Mouse (Mus musculus): ENCODE results near the gene Rrp1b. TPM values are rescaled to one million over a fixed set of nuclear protein-coding genes. Genes with fewer than 3 reads are reported as not detected.

Gene Rrp1b
- polyA plus RNA-seq, 2 experiments: 9.1 to 17.7 TPM

DNA sequence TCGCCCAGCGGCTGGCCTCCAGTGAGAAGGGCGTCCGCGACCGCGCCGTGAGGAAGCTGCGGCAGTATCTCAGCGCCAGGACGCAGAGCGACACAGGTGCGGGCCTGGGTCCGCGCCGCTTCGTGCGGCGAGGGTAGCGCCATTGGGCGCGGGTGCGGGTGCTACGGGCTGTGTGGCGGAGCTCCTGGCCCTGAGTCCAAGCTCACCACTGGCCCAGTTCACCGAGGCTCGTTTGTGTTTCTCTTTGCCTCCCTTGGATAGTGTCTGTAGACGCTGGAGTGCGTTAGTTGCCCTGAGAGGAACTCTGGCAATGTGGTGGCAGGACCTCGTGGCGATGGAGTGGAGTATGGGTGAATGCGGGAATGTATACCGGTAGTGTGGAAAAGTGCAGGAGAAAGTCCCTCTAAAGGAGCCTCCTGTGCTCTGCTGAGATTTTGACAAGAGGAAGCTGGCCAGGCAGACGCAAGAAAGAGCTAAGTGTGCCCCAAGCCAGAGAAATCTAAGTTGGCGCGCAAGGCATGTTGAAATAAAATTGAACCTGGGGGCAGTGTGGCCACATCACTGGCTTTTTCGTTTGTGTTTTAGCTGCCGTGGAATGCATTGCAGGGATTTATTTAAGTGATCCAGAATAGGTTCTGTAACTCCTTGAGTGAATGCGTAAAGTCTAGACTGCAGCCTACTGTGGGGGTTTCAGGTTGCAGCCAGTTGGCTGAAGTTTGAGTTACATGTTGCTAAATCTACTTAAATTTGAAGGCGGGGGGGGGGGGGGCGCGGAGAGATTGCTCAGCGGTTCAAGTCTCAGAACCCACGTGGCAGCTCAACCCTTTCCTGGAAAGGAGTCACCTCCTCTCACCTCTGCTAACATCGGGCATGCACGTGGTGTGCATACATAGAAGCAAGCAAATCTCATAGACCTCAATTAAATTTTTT lies 874 bp downstream of the Rrp1b start:
- WGBS (ENCODE audit: insufficient replicate concordance): under 1% methylated on average over 46 of the region's 46 CpGs
- peak overlapping the region; percentile 57 for H3K9ac ChIP-seq (replicated peaks)
- no peaks in the 10 kb centered on the region for H3K27me3 ChIP-seq (ENCODE audit: control insufficient read depth, insufficient read depth, low read length)
- TF ChIP-seq CTCF (IDR thresholded peaks at IDR 0.05; ENCODE audit: low read depth) (no peak), EP300 (IDR thresholded peaks at IDR 0.05; ENCODE audit: low read depth) (no peak)
- no peak overlapping the region for H3K27ac ChIP-seq
- DNase-seq (ENCODE audit: low read depth in 3 of 3, low spot score in 3 of 3) (no peak), ATAC-seq (ENCODE audit: insufficient read depth) (peak; percentile 40)
- H3K4me3 ChIP-seq (ENCODE audit: insufficient read depth in 1 of 2, low read depth in 2 of 2, low read length in 2 of 2): peak overlapping the region; percentile 90 to 95
- no peaks in the 10 kb centered on the region; the same call in 1 of the 2 replicates for H3K36me3 ChIP-seq (replicated peaks; ENCODE audit: control insufficient read depth, insufficient read depth, low read depth)
- peak overlapping the region; percentile 83 for H3K4me2 ChIP-seq (ENCODE audit: low read depth)
- H3K9me3 ChIP-seq (ENCODE audit: control insufficient read depth, low read length): no peaks in the 10 kb centered on the region
- H3K4me1 ChIP-seq (replicated peaks; ENCODE audit: control insufficient read depth in 2 of 2, insufficient read depth in 2 of 2, low read length in 1 of 2): peaks cover 7 to 15% of the 10 kb centered on the region in 2 experiments; a peak in 3 of 4 replicates

- H3K9ac ChIP-seq (replicated peaks): no peak overlapping the region
- H3K27ac ChIP-seq: no peak overlapping the region
- TF ChIP-seq CTCF (IDR thresholded peaks at IDR 0.05; ENCODE audit: low read depth): no peak
- no peak for TF ChIP-seq EP300 (IDR thresholded peaks at IDR 0.05; ENCODE audit: low read depth)
- no peak overlapping the region for H3K4me3 ChIP-seq (ENCODE audit: insufficient read depth in 1 of 2, low read depth in 2 of 2, low read length in 2 of 2)
- H3K4me1 ChIP-seq (replicated peaks; ENCODE audit: control insufficient read depth in 2 of 2, insufficient read depth in 2 of 2, low read length in 1 of 2): peaks cover 7 to 15% of the 10 kb centered on the region in 2 experiments; a peak in 3 of 4 replicates
- no peaks in the 10 kb centered on the region for H3K27me3 ChIP-seq (ENCODE audit: control insufficient read depth, insufficient read depth, low read length)
- WGBS (ENCODE audit: insufficient replicate concordance): 48% methylated on average over 10 of the region's 10 CpGs
- no peaks in the 10 kb centered on the region; the same call in 1 of the 2 replicates for H3K36me3 ChIP-seq (replicated peaks; ENCODE audit: control insufficient read depth, insufficient read depth, low read depth)
- H3K9me3 ChIP-seq (ENCODE audit: control insufficient read depth, low read length): no peaks in the 10 kb centered on the region
- ATAC-seq (ENCODE audit: insufficient read depth) (no peak), DNase-seq (ENCODE audit: low read depth in 3 of 3, low spot score in 3 of 3) (no peak)
- no peak overlapping the region for H3K4me2 ChIP-seq (ENCODE audit: low read depth)
These were observed 4.4 kb downstream of the Rrp1b start for GRCm38 (mm10) chr17:32040263-32040662.

DNA sequence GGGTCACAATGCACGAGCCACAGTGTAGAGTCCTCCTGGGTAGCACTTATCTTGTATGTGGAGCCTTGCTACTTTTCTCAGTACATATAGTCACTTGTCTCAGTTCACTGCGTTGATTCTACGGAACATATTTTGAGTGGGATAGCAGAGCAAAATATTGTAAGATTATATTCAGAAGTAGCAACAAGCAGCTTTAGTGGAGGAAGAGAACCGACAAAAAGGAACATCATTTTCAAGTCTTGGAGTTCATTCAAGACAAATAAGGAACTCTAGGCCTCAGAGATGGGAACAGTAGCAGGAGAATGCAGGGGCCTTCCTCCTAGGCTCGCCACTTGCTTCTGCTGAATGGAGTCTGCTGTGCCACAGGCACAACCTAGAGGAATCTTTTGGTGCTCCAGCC lies 10.6 kb downstream of the Rrp1b start:
- DNase-seq (ENCODE audit: low read depth in 3 of 3, low spot score in 3 of 3) (no peak), ATAC-seq (ENCODE audit: insufficient read depth) (no peak)
- no peaks in the 10 kb centered on the region for H3K27me3 ChIP-seq (ENCODE audit: control insufficient read depth, insufficient read depth, low read length)
- no peak overlapping the region for H3K4me3 ChIP-seq (ENCODE audit: insufficient read depth in 1 of 2, low read depth in 2 of 2, low read length in 2 of 2)
- H3K4me1 ChIP-seq (replicated peaks; ENCODE audit: control insufficient read depth in 2 of 2, insufficient read depth in 2 of 2, low read length in 1 of 2): no peaks in the 10 kb centered on the region
- no peak overlapping the region for H3K27ac ChIP-seq
- no peak for TF ChIP-seq CTCF (IDR thresholded peaks at IDR 0.05; ENCODE audit: low read depth)
- no peak for TF ChIP-seq EP300 (IDR thresholded peaks at IDR 0.05; ENCODE audit: low read depth)
- H3K4me2 ChIP-seq (ENCODE audit: low read depth): no peak overlapping the region
- H3K36me3 ChIP-seq (replicated peaks; ENCODE audit: control insufficient read depth, insufficient read depth, low read depth): peaks cover 11% of the 10 kb centered on the region
- H3K9me3 ChIP-seq (ENCODE audit: control insufficient read depth, low read length): no peaks in the 10 kb centered on the region
- WGBS (ENCODE audit: insufficient replicate concordance): 73% methylated on average over 5 of the region's 5 CpGs
- H3K9ac ChIP-seq (replicated peaks): no peak overlapping the region

GRCm38 (mm10) chr17:32048351-32048750 lies 12.5 kb downstream of the Rrp1b start:
- no peak for ATAC-seq (ENCODE audit: insufficient read depth)
- Histone ChIP-seq H3K9ac (replicated peaks) (no peak overlapping the region), H3K36me3 (replicated peaks; ENCODE audit: control insufficient read depth, insufficient read depth, low read depth) (peaks cover 11% of the 10 kb centered on the region), H3K27ac (no peak overlapping the region), H3K27me3 (ENCODE audit: control insufficient read depth, insufficient read depth, low read length) (no peaks in the 10 kb centered on the region), H3K4me1 (replicated peaks; ENCODE audit: control insufficient read depth in 2 of 2, insufficient read depth in 2 of 2, low read length in 1 of 2) (no peaks in the 10 kb centered on the region), H3K4me3 (ENCODE audit: insufficient read depth in 1 of 2, low read depth in 2 of 2, low read length in 2 of 2) (no peak overlapping the region), H3K4me2 (ENCODE audit: low read depth) (no peak overlapping the region), H3K9me3 (ENCODE audit: control insufficient read depth, low read length) (no peaks in the 10 kb centered on the region)
- 74% methylated on average over 5 of the region's 5 CpGs for WGBS (ENCODE audit: insufficient replicate concordance)
- TF ChIP-seq CTCF (IDR thresholded peaks at IDR 0.05; ENCODE audit: low read depth): no peak
- no peak for TF ChIP-seq EP300 (IDR thresholded peaks at IDR 0.05; ENCODE audit: low read depth)
- no peak for DNase-seq (ENCODE audit: low read depth in 3 of 3, low spot score in 3 of 3)

DNA sequence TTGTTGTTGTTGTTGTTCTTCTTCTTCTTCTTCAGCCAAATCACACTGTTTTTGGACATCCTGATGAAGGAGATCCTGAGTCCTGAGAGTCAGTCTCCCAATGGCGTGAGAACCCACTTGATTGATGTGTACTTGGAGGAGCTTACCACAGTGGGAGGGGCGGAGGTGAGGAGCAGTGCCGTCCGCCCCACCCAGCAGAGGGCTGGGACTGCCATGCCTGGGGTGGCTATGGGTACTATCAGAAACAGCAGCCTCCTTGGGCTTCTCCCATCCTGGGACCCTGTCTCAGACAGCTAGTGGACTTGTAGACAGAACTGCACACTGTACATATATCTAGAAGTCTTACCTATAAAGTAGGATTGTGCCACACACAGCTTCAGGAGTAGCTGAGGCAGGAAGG lies 14.0 kb downstream of the Rrp1b start:
- ATAC-seq (ENCODE audit: insufficient read depth) (no peak), DNase-seq (ENCODE audit: low read depth in 3 of 3, low spot score in 3 of 3) (no peak)
- Histone ChIP-seq H3K4me3 (ENCODE audit: insufficient read depth in 1 of 2, low read depth in 2 of 2, low read length in 2 of 2) (no peak overlapping the region), H3K27ac (no peak overlapping the region), H3K36me3 (replicated peaks; ENCODE audit: control insufficient read depth, insufficient read depth, low read depth) (peaks cover 11% of the 10 kb centered on the region), H3K9me3 (ENCODE audit: control insufficient read depth, low read length) (no peaks in the 10 kb centered on the region), H3K4me1 (replicated peaks; ENCODE audit: control insufficient read depth in 2 of 2, insufficient read depth in 2 of 2, low read length in 1 of 2) (no peaks in the 10 kb centered on the region), H3K9ac (replicated peaks) (no peak overlapping the region), H3K4me2 (ENCODE audit: low read depth) (no peak overlapping the region), H3K27me3 (ENCODE audit: control insufficient read depth, insufficient read depth, low read length) (no peaks in the 10 kb centered on the region)
- TF ChIP-seq EP300 (IDR thresholded peaks at IDR 0.05; ENCODE audit: low read depth): no peak
- TF ChIP-seq CTCF (IDR thresholded peaks at IDR 0.05; ENCODE audit: low read depth): no peak
- WGBS (ENCODE audit: insufficient replicate concordance): 54% methylated on average over 4 of the region's 4 CpGs
